Mouse (Mus musculus): ENCODE results near the gene Nhlrc1. TPM values are rescaled to one million over a fixed set of nuclear protein-coding genes. Genes with fewer than 3 reads are reported as not detected.

The Nhlrc1 gene
- total and polyA plus RNA-seq, 3 experiments = not detected

GRCm38 (mm10) chr13:47040061-47040460 lies 25.4 kb upstream of the Nhlrc1 start:
- Histone ChIP-seq H3K4me3 (ENCODE audit: control insufficient read depth in 1 of 2, insufficient read depth in 1 of 2, low read depth in 2 of 2, low read length in 2 of 2) (no peak overlapping the region), H3K27me3 (ENCODE audit: control insufficient read depth in 1 of 2, insufficient read depth in 2 of 2, low read length in 2 of 2) (no peaks in the 10 kb centered on the region), H3K79me2 (ENCODE audit: control insufficient read depth, insufficient read depth, low read length, poor library complexity) (peaks cover 3% of the 10 kb centered on the region), H3K9me3 (replicated peaks; ENCODE audit: insufficient read depth, low read length) (no peaks in the 10 kb centered on the region), H3K36me3 (ENCODE audit: control insufficient read depth in 1 of 2, insufficient read depth in 2 of 2, low read length in 2 of 2) (no peaks in the 10 kb centered on the region), H3K27ac (ENCODE audit: control insufficient read depth, low read depth, low read length) (no peak overlapping the region), H3K4me1 (ENCODE audit: control insufficient read depth in 1 of 2, insufficient read depth in 2 of 2, low read length in 2 of 2) (peaks cover 0 to 5% of the 10 kb centered on the region in 2 experiments; a peak in 2 of 4 replicates), H3K9ac (ENCODE audit: control insufficient read depth, low read depth, low read length, poor library complexity, severe bottlenecking) (no peak overlapping the region)
- DNase-seq (ENCODE audit: low read depth, low spot score) = no peak
- no peak for TF ChIP-seq RAD21 (IDR thresholded peaks at IDR 0.05; ENCODE audit: low read depth, low read length)
- TF ChIP-seq ZKSCAN1 (IDR thresholded peaks at IDR 0.05; ENCODE audit: low read depth, low read length) = no peak
- TF ChIP-seq MXI1 (IDR thresholded peaks at IDR 0.05; ENCODE audit: low read depth, low read length) = no peak

GRCm38 (mm10) chr13:47037946-47038345 lies 23.3 kb upstream of the Nhlrc1 start:
- no peak overlapping the region for H3K9ac ChIP-seq (ENCODE audit: control insufficient read depth, low read depth, low read length, poor library complexity, severe bottlenecking)
- DNase-seq (ENCODE audit: low read depth, low spot score) = no peak
- no peaks in the 10 kb centered on the region for H3K27me3 ChIP-seq (ENCODE audit: control insufficient read depth in 1 of 2, insufficient read depth in 2 of 2, low read length in 2 of 2)
- H3K79me2 ChIP-seq (ENCODE audit: control insufficient read depth, insufficient read depth, low read length, poor library complexity) = no peaks in the 10 kb centered on the region; the same call in 1 of the 2 replicates
- TF ChIP-seq MXI1 (IDR thresholded peaks at IDR 0.05; ENCODE audit: low read depth, low read length) (no peak), SMC3 (IDR thresholded peaks at IDR 0.05; ENCODE audit: low read depth, low read length) (no peak), JUND (IDR thresholded peaks at IDR 0.05; ENCODE audit: low read depth, low read length) (no peak), POLR2A (IDR thresholded peaks at IDR 0.05; ENCODE audit: control insufficient read depth in 1 of 2, insufficient read depth in 1 of 2, low read depth in 1 of 2, low read length in 2 of 2, poor library complexity in 1 of 2) (no peak), GABPA (IDR thresholded peaks at IDR 0.05; ENCODE audit: low read depth, low read length) (no peak), NELFE (IDR thresholded peaks at IDR 0.05; ENCODE audit: low read depth, low read length) (no peak), POLR2AphosphoS2 (IDR thresholded peaks at IDR 0.05; ENCODE audit: low read length) (no peak), MAX (IDR thresholded peaks at IDR 0.05; ENCODE audit: low read length) (no peak), ZMIZ1 (IDR thresholded peaks at IDR 0.05; ENCODE audit: low read depth, low read length) (no peak), ZKSCAN1 (IDR thresholded peaks at IDR 0.05; ENCODE audit: low read depth, low read length) (no peak)
- no peaks in the 10 kb centered on the region for H3K36me3 ChIP-seq (ENCODE audit: control insufficient read depth in 1 of 2, insufficient read depth in 2 of 2, low read length in 2 of 2)
- no peak overlapping the region for H3K27ac ChIP-seq (ENCODE audit: control insufficient read depth, low read depth, low read length)
- H3K9me3 ChIP-seq (replicated peaks; ENCODE audit: insufficient read depth, low read length) = no peaks in the 10 kb centered on the region
- H3K4me3 ChIP-seq (ENCODE audit: control insufficient read depth in 1 of 2, insufficient read depth in 1 of 2, low read depth in 2 of 2, low read length in 2 of 2) = no peak overlapping the region
- H3K4me1 ChIP-seq (ENCODE audit: control insufficient read depth in 1 of 2, insufficient read depth in 2 of 2, low read length in 2 of 2) = peaks cover 0 to 5% of the 10 kb centered on the region in 2 experiments; a peak in 2 of 4 replicates

- TF ChIP-seq ZNF384 (IDR thresholded peaks at IDR 0.05; ENCODE audit: low read depth, low read length) (no peak), RCOR1 (IDR thresholded peaks at IDR 0.05; ENCODE audit: low read depth, low read length) (no peak), HCFC1 (IDR thresholded peaks at IDR 0.05; ENCODE audit: low read depth, low read length) (no peak), TAL1 (IDR thresholded peaks at IDR 0.05; ENCODE audit: low read length) (no peak), MAFK (IDR thresholded peaks at IDR 0.05; ENCODE audit: borderline replicate concordance, low read depth, low read length) (no peak), MXI1 (IDR thresholded peaks at IDR 0.05; ENCODE audit: low read depth, low read length) (no peak), CHD2 (IDR thresholded peaks at IDR 0.05; ENCODE audit: low read length) (no peak), MAX (IDR thresholded peaks at IDR 0.05; ENCODE audit: low read length) (no peak), NRF1 (IDR thresholded peaks at IDR 0.05; ENCODE audit: insufficient read depth, low read depth, low read length, poor library complexity, severe bottlenecking) (no peak), CHD1 (IDR thresholded peaks at IDR 0.05; ENCODE audit: low read depth, low read length) (no peak), POLR2AphosphoS2 (IDR thresholded peaks at IDR 0.05; ENCODE audit: low read length) (no peak), GATA1 (IDR thresholded peaks at IDR 0.05; ENCODE audit: low read depth, low read length) (no peak), ETS1 (IDR thresholded peaks at IDR 0.05; ENCODE audit: low read depth, low read length) (no peak), USF2 (IDR thresholded peaks at IDR 0.05; ENCODE audit: borderline replicate concordance in 1 of 2, insufficient read depth in 1 of 2, low read depth in 1 of 2, low read length in 2 of 2) (no peak), MEF2A (IDR thresholded peaks at IDR 0.05; ENCODE audit: extremely low read depth, insufficient replicate concordance, low read depth, low read length, poor library complexity, severe bottlenecking) (no peak), TBP (IDR thresholded peaks at IDR 0.05; ENCODE audit: low read depth, low read length) (no peak)
- DNase-seq (ENCODE audit: low read depth, low spot score) = no peak
These were observed 19.0 kb upstream of the Nhlrc1 start for GRCm38 (mm10) chr13:47033602-47034001.

More at GRCm38 (mm10) chr13:47033602-47034001, 19.0 kb upstream of the Nhlrc1 start:
- no peaks in the 10 kb centered on the region for H3K4me1 ChIP-seq (ENCODE audit: control insufficient read depth in 1 of 2, insufficient read depth in 2 of 2, low read length in 2 of 2)
- no peaks in the 10 kb centered on the region for H3K36me3 ChIP-seq (ENCODE audit: control insufficient read depth in 1 of 2, insufficient read depth in 2 of 2, low read length in 2 of 2)
- H3K4me3 ChIP-seq (ENCODE audit: control insufficient read depth in 1 of 2, insufficient read depth in 1 of 2, low read depth in 2 of 2, low read length in 2 of 2) = no peak overlapping the region
- H3K27ac ChIP-seq (ENCODE audit: control insufficient read depth, low read depth, low read length) = no peak overlapping the region
- H3K9me3 ChIP-seq (replicated peaks; ENCODE audit: insufficient read depth, low read length) = no peaks in the 10 kb centered on the region
- no peaks in the 10 kb centered on the region for H3K79me2 ChIP-seq (ENCODE audit: control insufficient read depth, insufficient read depth, low read length, poor library complexity)
- no peaks in the 10 kb centered on the region for H3K27me3 ChIP-seq (ENCODE audit: control insufficient read depth in 1 of 2, insufficient read depth in 2 of 2, low read length in 2 of 2)
- H3K9ac ChIP-seq (ENCODE audit: control insufficient read depth, low read depth, low read length, poor library complexity, severe bottlenecking) = no peak overlapping the region

All from MEL (cell line).